Comparison of ENCODE assay signal across 8 mouse cellular contexts in the genomic region with DNA sequence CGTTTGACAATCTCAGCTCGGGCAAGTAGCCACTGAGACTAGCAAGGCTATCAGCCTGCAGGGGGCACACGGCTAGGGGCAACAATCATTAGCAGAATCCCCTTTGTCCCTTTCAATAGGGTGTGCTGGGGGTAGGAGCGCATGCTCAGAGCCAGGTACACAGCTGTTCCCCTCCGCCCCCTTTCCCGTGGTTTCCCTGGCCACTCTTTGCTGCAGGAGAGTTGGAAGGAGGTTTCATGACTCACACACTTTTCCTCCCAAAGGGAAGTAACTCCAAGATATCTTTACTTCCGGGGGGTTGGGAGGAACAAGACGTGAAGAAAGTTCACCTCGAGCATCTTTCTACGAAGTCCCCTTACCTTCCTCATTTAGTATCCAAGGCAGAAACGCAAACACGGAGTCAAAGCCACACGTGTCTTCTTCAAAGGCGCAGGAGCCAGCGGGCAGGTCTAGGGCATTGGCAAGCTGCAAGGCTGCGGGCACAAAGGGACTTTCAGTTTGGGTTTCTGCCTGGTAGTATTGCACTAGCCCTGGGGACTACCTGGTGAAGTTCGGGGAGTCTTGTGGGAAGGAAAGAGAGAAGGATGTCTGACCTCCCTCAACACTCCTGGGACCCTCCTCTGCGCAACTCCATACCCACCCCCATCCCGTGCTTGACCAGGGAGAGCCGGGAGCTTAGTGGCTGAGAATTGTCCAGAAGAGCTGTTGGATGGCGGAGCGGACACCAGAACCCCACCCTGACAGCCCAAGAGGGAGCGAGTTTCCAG. TPM values are rescaled to one million over a fixed set of nuclear protein-coding genes. Genes with fewer than 3 reads are reported as not detected.
DNase-seq lines count a peak whose midpoint lies in the region; ATAC-seq and TF ChIP-seq lines count a peak whose summit lies in the region.

No protein-coding gene starts in this region.

- no peak for TF ChIP-seq POLR2A in liver, adult 2 months (IDR thresholded peaks at IDR 0.05; ENCODE audit: extremely low read depth, insufficient read depth, low read length)

- peaks cover 9% of the 10 kb centered on the region for H3K4me1 ChIP-seq in kidney, embryonic 14.5 days (ENCODE audit: control insufficient read depth, insufficient read depth, low read length)
- H3K4me1 ChIP-seq in brown adipose tissue, adult 24 weeks (ENCODE audit: control insufficient read depth, insufficient read depth, insufficient read length, low read length) = no peaks in the 10 kb centered on the region
- H3K4me1 ChIP-seq in forebrain, embryonic 12.5 days = peaks cover 17% of the 10 kb centered on the region
- peaks cover 28% of the 10 kb centered on the region for H3K4me1 ChIP-seq in hindbrain, embryonic 10.5 days (replicated peaks)
- no peaks in the 10 kb centered on the region for H3K4me1 ChIP-seq in liver, adult 2 months (ENCODE audit: control insufficient read depth, insufficient read depth, low read length)
- peaks cover 14% of the 10 kb centered on the region for H3K4me1 ChIP-seq in midbrain, embryonic 14.5 days (ENCODE audit: control insufficient read depth, insufficient read depth, low read length)

- WGBS in kidney, embryonic 14.5 days = 1% methylated on average over 23 of the region's 23 CpGs
- under 1% methylated on average over 23 of the region's 23 CpGs for WGBS in forebrain, embryonic 12.5 days
- 1% methylated on average over 23 of the region's 23 CpGs for WGBS in hindbrain, embryonic 10.5 days
- WGBS in liver, adult 2 months = 3% methylated on average over 23 of the region's 23 CpGs
- 1% methylated on average over 23 of the region's 23 CpGs for WGBS in midbrain, embryonic 14.5 days

- H3K9me3 ChIP-seq in kidney, embryonic 14.5 days (ENCODE audit: control insufficient read depth, low read length) = no peaks in the 10 kb centered on the region
- no peaks in the 10 kb centered on the region for H3K9me3 ChIP-seq in forebrain, embryonic 12.5 days
- no peaks in the 10 kb centered on the region for H3K9me3 ChIP-seq in hindbrain, embryonic 10.5 days
- H3K9me3 ChIP-seq in midbrain, embryonic 14.5 days (ENCODE audit: control insufficient read depth, low read length) = no peaks in the 10 kb centered on the region

- peak overlapping the region; percentile 44 for H3K9ac ChIP-seq in kidney, embryonic 14.5 days (ENCODE audit: low read depth, low read length)
- peak overlapping the region; percentile 55 for H3K9ac ChIP-seq in forebrain, embryonic 12.5 days
- peak overlapping the region; percentile 52; the same call in 1 of the 2 replicates for H3K9ac ChIP-seq in liver, adult 2 months (ENCODE audit: low read depth, low read length)
- peak overlapping the region; percentile 45; the same call in 1 of the 2 replicates for H3K9ac ChIP-seq in midbrain, embryonic 14.5 days (replicated peaks; ENCODE audit: low read length)

- H3K27me3 ChIP-seq in kidney, embryonic 14.5 days (ENCODE audit: control insufficient read depth, insufficient read depth, low read length) = no peaks in the 10 kb centered on the region
- peaks cover 31% of the 10 kb centered on the region for H3K27me3 ChIP-seq in forebrain, embryonic 12.5 days
- H3K27me3 ChIP-seq in hindbrain, embryonic 10.5 days (ENCODE audit: insufficient read depth, poor library complexity, severe bottlenecking) = peaks cover 34% of the 10 kb centered on the region
- H3K27me3 ChIP-seq in liver, adult 2 months (ENCODE audit: control insufficient read depth, insufficient read depth, low read length) = peaks cover 3% of the 10 kb centered on the region; the same call in 1 of the 2 replicates
- no peaks in the 10 kb centered on the region; the same call in 1 of the 2 replicates for H3K27me3 ChIP-seq in midbrain, embryonic 14.5 days (ENCODE audit: control insufficient read depth, insufficient read depth, low read length)

- TF ChIP-seq CTCF in liver, adult 2 months (IDR thresholded peaks at IDR 0.05; ENCODE audit: low read depth, low read length) = no peak; the same call in 1 of the 2 replicates

- no peaks in the 10 kb centered on the region for H3K79me2 ChIP-seq in liver, adult 2 months (ENCODE audit: control insufficient read depth, insufficient read depth, low read length)

- H3K27ac ChIP-seq in kidney, embryonic 14.5 days (ENCODE audit: low read depth, low read length) = no peak overlapping the region
- no peak overlapping the region for H3K27ac ChIP-seq in brown adipose tissue, adult 24 weeks (replicated peaks; ENCODE audit: low read depth, low read length)
- H3K27ac ChIP-seq in forebrain, embryonic 12.5 days = no peak overlapping the region
- peak overlapping the region; percentile 75 for H3K27ac ChIP-seq in hindbrain, embryonic 10.5 days
- 0 out of 2 replicates have a peak overlapping the region, but pooled peaks have one; percentile 4 for H3K27ac ChIP-seq in liver, adult 2 months (replicated peaks; ENCODE audit: insufficient read depth, low read depth, low read length)
- H3K27ac ChIP-seq in midbrain, embryonic 14.5 days (replicated peaks; ENCODE audit: low read depth, low read length) = no peak overlapping the region

- H3K4me3 ChIP-seq in kidney, embryonic 14.5 days (ENCODE audit: low read length) = peak overlapping the region; percentile 41
- peak overlapping the region; percentile 51 for H3K4me3 ChIP-seq in brown adipose tissue, adult 24 weeks (ENCODE audit: insufficient read depth, low read depth, low read length)
- H3K4me3 ChIP-seq in forebrain, embryonic 12.5 days (replicated peaks) = peak overlapping the region; percentile 44
- peak overlapping the region; percentile 60 for H3K4me3 ChIP-seq in hindbrain, embryonic 10.5 days
- H3K4me3 ChIP-seq in liver, adult 2 months (ENCODE audit: insufficient read depth, low read depth, low read length) = peak overlapping the region; percentile 63
- H3K4me3 ChIP-seq in midbrain, embryonic 14.5 days (replicated peaks; ENCODE audit: low read depth, low read length) = peak overlapping the region; percentile 38

- DNase-seq in kidney, adult 11 months = no peak
- DNase-seq in hindbrain, embryonic 10.5 days (ENCODE audit: low spot score) = peak; percentile 63
- DNase-seq in liver, adult 2 months (ENCODE audit: extremely low read depth, low read depth, low spot score) = peak; percentile 16
- peak; percentile 63 for DNase-seq in midbrain, embryonic 14.5 days
- peak; percentile 3 for DNase-seq in thymus, postnatal 25 days

- H3K36me3 ChIP-seq in kidney, embryonic 14.5 days (ENCODE audit: control insufficient read depth, insufficient read depth, low read length) = no peaks in the 10 kb centered on the region
- H3K36me3 ChIP-seq in forebrain, embryonic 12.5 days (replicated peaks) = no peaks in the 10 kb centered on the region
- no peaks in the 10 kb centered on the region for H3K36me3 ChIP-seq in hindbrain, embryonic 10.5 days
- H3K36me3 ChIP-seq in liver, adult 2 months (ENCODE audit: control insufficient read depth, insufficient read depth, low read length) = no peaks in the 10 kb centered on the region
- H3K36me3 ChIP-seq in midbrain, embryonic 14.5 days (ENCODE audit: control insufficient read depth, insufficient read depth, low read length) = no peaks in the 10 kb centered on the region

- peak overlapping the region; percentile 88 for H3K4me2 ChIP-seq in kidney, embryonic 14.5 days (replicated peaks; ENCODE audit: low read depth, low read length)
- H3K4me2 ChIP-seq in forebrain, embryonic 12.5 days = peak overlapping the region; percentile 92
- peak overlapping the region; percentile 89 for H3K4me2 ChIP-seq in midbrain, embryonic 14.5 days (ENCODE audit: low read length)

- ATAC-seq in kidney, embryonic 14.5 days (ENCODE audit: low FRiP score, low TSS enrichment) = peak; percentile 46; the same call in 1 of the 2 replicates
- ATAC-seq in forebrain, embryonic 12.5 days (ENCODE audit: low FRiP score) = peak; percentile 63; the same call in 1 of the 2 replicates
- ATAC-seq in midbrain, embryonic 14.5 days (ENCODE audit: low FRiP score, low TSS enrichment) = peak; percentile 56; the same call in 1 of the 2 replicates

RNA-seq across cellular contexts. Expression of a gene that starts 0.8 kb away (rescaled TPM):
- polyA plus RNA-seq in kidney, embryonic 14.5 days (2014; fragmentation: Nextera tagmentation; extraction: Ambion mirVana) = 0.57 and 1.4 TPM in 2 replicates
- polyA plus RNA-seq in brown adipose tissue, adult 24 weeks (2012; ENCODE audit: insufficient read depth, insufficient read length, missing spikeins) = 2.2 TPM in 2 replicates
- 0.62 and 1.5 TPM in 2 replicates for polyA plus RNA-seq in forebrain, embryonic 12.5 days (2016; fragmentation: Nextera tagmentation; extraction: Ambion mirVana)
- polyA plus RNA-seq in hindbrain, embryonic 10.5 days (2016; fragmentation: Nextera tagmentation; extraction: Ambion mirVana) = 1.2 and 1.3 TPM in 2 replicates
- total RNA-seq in liver, adult 2 months (2014; rRNA removed) = 2.1 and 3.0 TPM in 2 replicates
- polyA plus RNA-seq in liver, adult 2 months (2012; rRNA removed) = 1.3 and 1.5 TPM in 2 replicates
- polyA plus RNA-seq in midbrain, embryonic 14.5 days (2014; fragmentation: Nextera tagmentation; extraction: Ambion mirVana) = 1.1 and 1.5 TPM in 2 replicates

Comparison
In these comparisons a context has a peak if more than half of its experiments do, and no peak if none do; other contexts are left out.
1. H3K27ac ChIP-seq: peak in hindbrain, embryonic 10.5 days (single experiment) and liver, adult 2 months (single experiment); none in kidney, embryonic 14.5 days (single experiment), brown adipose tissue, adult 24 weeks (single experiment), forebrain, embryonic 12.5 days (single experiment) and midbrain, embryonic 14.5 days (single experiment).
2. Peak in every context shown above with its lines, with median percentiles within 50 percentile points of each other: ATAC-seq, H3K4me2 ChIP-seq, H3K4me3 ChIP-seq and H3K9ac ChIP-seq.